Mouse (Mus musculus) kidney, embryonic 16.5 days (tissue): Measurements from ENCODE around the gene Ecsit. TPM values are rescaled to one million over a fixed set of nuclear protein-coding genes. Genes with fewer than 3 reads are reported as not detected.

Experiments used
- ATAC-seq: fragments of 200-750 bp; cut with Nextera tagmentation; 2 replicates; pipeline ENCODE4 v1.8.0; 2017; ENCODE audit warnings: moderate TSS enrichment; ENCODE audit not compliant: low FRiP score, low TSS enrichment
- H3K27ac ChIP-seq: fragments of 300-500 bp; sonication (generic); 2 replicates; pipeline ENCODE4 v1.5.1; 2014; ENCODE audit warnings: low read length
- H3K27me3 ChIP-seq: fragments of 300-500 bp; sonication (generic); 2 replicates; pipeline ENCODE4 v1.6.1; 2014; ENCODE audit warnings: low read length, control low read depth, mixed read lengths; ENCODE audit not compliant: insufficient read depth
- H3K36me3 ChIP-seq: fragments of 300-500 bp; sonication (generic); 2 replicates; pipeline ENCODE4 v1.6.1; 2014; ENCODE audit warnings: low read length, control low read depth, mixed read lengths; ENCODE audit not compliant: insufficient read depth
- H3K4me1 ChIP-seq: fragments of 300-500 bp; sonication (generic); 2 replicates; pipeline ENCODE4 v1.6.1; 2014; ENCODE audit warnings: low read length, control low read depth, mixed read lengths; ENCODE audit not compliant: insufficient read depth
- H3K4me2 ChIP-seq: fragments of 300-500 bp; sonication (generic); replicated peaks from 2 replicates; pipeline ENCODE4 v1.6.1; 2014; ENCODE audit warnings: low read depth, low read length
- H3K4me3 ChIP-seq: fragments of 300-500 bp; sonication (generic); 2 replicates; pipeline ENCODE4 v1.5.1; 2014; ENCODE audit warnings: mild to moderate bottlenecking, low read length
- H3K9ac ChIP-seq: fragments of 300-500 bp; sonication (generic); replicated peaks from 2 replicates; pipeline ENCODE4 v1.6.1; 2014; ENCODE audit warnings: low read length
- H3K9me3 ChIP-seq: fragments of 300-500 bp; sonication (generic); 2 replicates; pipeline ENCODE4 v1.6.1; 2016; ENCODE audit warnings: low read length, control low read depth
- WGBS: fragments of 180-500 bp; shearing (Covaris S2); extraction: QIAGEN DNeasy Blood & Tissue Kit; methylation state at CpG from one replicate; pipeline ENCODE4 v1.1.7; 2014; 5-methylcytosine and 5-hydroxymethylcytosine counted together
- polyA plus RNA-seq: library from polyadenylated mRNA; unstranded; fragments of >200 nt; fragmentation: Nextera tagmentation; extraction: Ambion mirVana; gene quantifications from 2 replicates; pipeline ENCODE4 v1.2.1, GENCODE M21; 2015

Ecsit gene
- polyA plus RNA-seq = 54.4 and 62.7 TPM in 2 replicates

- H3K27me3 ChIP-seq = no peaks in the 10 kb centered on the region
- H3K36me3 ChIP-seq = no peaks in the 10 kb centered on the region
- H3K27ac ChIP-seq = peak within 1 kb of the TSS; percentile 75
- ATAC-seq = peak; percentile 99
- WGBS = under 1% methylated on average over 48 of the region's 48 CpGs
- peaks cover 17% of the 10 kb centered on the region for H3K4me1 ChIP-seq
- H3K4me2 ChIP-seq = peak within 1 kb of the TSS; percentile 74
- peak within 1 kb of the TSS; percentile 82 for H3K9ac ChIP-seq
- no peaks in the 10 kb centered on the region for H3K9me3 ChIP-seq
- peak within 1 kb of the TSS; percentile 89 for H3K4me3 ChIP-seq
These were observed at the start of gene Ecsit for GRCm38 (mm10) chr9:22085022-22085834. Gene Ecsit, minus strand, starts transcription at chr9:22085438.

DNA sequence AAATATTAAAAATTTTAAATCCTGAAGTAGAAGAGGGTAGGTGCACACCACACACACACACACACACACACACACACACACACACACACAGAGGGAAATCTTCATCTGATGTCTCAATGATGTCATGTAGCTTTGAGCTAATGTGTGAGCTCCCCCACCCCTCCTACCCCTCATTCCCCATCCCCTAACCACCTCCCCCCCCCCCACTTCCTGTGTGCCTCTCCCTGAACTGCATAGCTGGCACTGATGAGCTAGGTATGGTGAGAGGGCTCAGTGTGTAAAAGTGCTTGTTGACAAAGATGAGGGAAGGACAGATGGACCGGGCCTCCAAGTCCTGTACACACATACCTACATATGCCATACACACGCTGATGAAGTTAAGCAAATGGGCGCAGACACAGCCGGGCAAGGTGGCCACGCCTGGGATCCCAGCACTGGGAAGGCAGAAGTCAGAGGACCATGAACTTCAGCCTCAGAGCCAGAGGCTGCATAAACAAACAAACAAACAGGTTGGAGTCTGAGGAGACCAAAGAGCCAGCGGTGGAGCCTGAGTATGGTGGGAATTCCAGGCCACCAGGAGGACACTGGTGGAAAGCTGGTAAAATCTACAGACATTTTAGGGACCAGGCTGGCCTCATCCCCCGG, 49.1 kb upstream of the Ecsit start:
- H3K4me2 ChIP-seq = no peak overlapping the region
- H3K36me3 ChIP-seq = no peaks in the 10 kb centered on the region
- 73% methylated on average over 7 of the region's 7 CpGs for WGBS
- ATAC-seq = no peak
- H3K4me1 ChIP-seq = peaks cover 13% of the 10 kb centered on the region; the same call in 1 of the 2 replicates
- peaks cover 3% of the 10 kb centered on the region for H3K27me3 ChIP-seq
- no peak overlapping the region for H3K27ac ChIP-seq
- H3K9me3 ChIP-seq = no peaks in the 10 kb centered on the region
- H3K4me3 ChIP-seq = no peak overlapping the region
- H3K9ac ChIP-seq = no peak overlapping the region

DNA sequence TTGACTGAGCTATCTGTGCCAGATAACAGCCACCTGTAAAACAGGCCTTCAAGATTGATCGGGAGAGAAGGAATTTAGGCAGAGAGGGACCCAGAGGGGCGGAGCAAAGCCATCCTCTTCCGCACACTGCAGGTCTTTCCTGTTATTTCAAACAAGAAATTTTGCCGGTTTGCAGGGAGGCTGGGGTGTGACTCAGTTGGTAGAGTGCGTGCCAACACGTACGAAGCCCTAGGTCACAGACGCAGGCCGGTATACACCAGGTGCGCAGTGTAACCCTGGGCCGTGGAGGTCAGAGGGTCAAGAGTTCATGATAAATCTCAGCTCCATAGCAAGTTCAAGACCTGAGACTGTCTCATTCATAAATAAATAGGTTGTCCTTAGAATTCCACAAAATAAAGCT, 47.0 kb upstream of the Ecsit start:
- no peak for ATAC-seq
- H3K9ac ChIP-seq = no peak overlapping the region; the same call in 1 of the 2 replicates
- H3K4me3 ChIP-seq = peak overlapping the region; percentile 42
- H3K9me3 ChIP-seq = no peaks in the 10 kb centered on the region
- no peaks in the 10 kb centered on the region for H3K36me3 ChIP-seq
- H3K27me3 ChIP-seq = peaks cover 3% of the 10 kb centered on the region
- no peak overlapping the region for H3K27ac ChIP-seq
- peak overlapping the region; percentile 71 for H3K4me2 ChIP-seq
- H3K4me1 ChIP-seq = peaks cover 13% of the 10 kb centered on the region; the same call in 1 of the 2 replicates
- 45% methylated on average over 11 of the region's 11 CpGs for WGBS

- peak overlapping the region; percentile 49 for H3K9ac ChIP-seq
- no peaks in the 10 kb centered on the region for H3K36me3 ChIP-seq
- 2% methylated on average over 35 of the region's 35 CpGs for WGBS
- H3K4me2 ChIP-seq = peak overlapping the region; percentile 71
- ATAC-seq = peak; percentile 71
- peak overlapping the region; percentile 42 for H3K4me3 ChIP-seq
- H3K27ac ChIP-seq = no peak overlapping the region
- peaks cover 13% of the 10 kb centered on the region; the same call in 1 of the 2 replicates for H3K4me1 ChIP-seq
- no peaks in the 10 kb centered on the region for H3K9me3 ChIP-seq
- peaks cover 3% of the 10 kb centered on the region for H3K27me3 ChIP-seq
These were observed 46.2 kb upstream of the Ecsit start for GRCm38 (mm10) chr9:22131226-22131981.

DNA sequence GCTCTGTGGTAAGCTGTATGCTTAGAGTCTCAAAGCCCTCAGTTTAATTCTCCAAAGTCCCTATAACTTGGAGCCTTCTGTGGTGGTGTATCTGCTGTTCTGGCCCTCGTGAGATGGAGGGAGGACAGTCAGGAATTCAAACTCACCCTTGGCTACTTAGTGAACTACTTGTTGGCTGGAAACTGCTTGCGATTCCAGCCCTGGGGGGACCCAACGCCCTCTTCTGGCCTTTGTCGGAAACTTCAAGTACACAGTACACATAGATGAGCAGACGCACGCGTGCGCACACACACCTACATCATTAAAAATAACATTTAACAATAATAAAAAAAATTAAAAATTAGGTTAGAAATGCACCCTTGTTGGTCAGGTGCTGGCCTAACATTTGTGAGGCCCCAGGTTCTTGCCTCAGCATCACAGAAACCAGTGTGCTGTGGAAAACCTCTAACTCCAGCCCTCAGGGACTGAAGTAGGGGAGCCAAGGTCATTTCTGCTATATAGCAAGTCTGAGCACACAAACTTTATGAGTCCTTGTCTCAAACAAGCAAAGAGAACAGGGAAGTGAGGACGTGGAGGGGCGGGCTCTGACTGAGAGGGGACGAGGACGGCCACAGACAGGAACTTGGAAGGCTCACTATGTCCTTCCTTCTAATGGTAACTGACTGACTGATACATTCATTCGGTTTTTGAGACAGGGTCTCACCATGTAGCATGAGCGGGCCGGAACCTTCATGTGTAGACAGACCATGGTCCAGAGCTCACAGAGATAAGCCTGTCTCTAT, 40.2 kb upstream of the Ecsit start:
- Histone ChIP-seq H3K9ac (no peak overlapping the region), H3K27ac (no peak overlapping the region), H3K36me3 (no peaks in the 10 kb centered on the region), H3K4me2 (no peak overlapping the region), H3K27me3 (peaks cover 3% of the 10 kb centered on the region), H3K9me3 (no peaks in the 10 kb centered on the region), H3K4me3 (no peak overlapping the region), H3K4me1 (no peaks in the 10 kb centered on the region)
- 86% methylated on average over 15 of the region's 15 CpGs for WGBS
- ATAC-seq = no peak

- H3K9ac ChIP-seq = no peak overlapping the region
These were observed 38.9 kb upstream of the Ecsit start for GRCm38 (mm10) chr9:22124169-22124568.

DNA sequence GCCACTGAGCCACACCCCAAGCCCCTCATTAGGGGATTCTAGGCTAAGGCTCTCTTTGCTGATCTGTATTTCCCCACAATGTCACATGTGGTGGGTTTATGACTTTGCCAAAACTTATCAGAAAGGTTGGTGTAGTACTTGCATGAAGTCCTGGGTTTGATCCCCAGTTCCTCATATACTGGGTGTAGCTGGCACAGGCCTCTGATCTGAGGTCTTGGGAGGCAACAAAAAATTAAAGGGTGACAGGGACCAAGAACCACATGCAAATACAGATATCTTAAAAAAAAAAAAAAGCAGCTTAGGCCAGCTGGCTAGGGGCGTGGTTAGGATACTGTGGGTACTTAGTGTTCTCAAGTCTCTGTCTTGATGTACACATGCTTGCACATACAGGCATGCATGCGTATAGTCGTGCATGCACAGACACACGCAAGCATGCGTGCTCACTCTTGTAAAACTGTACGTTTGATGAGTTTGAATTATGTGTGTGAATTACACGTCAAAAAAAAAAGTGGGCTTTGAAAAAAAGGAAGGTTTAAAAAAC, 37.9 kb upstream of the Ecsit start:
- H3K4me3 ChIP-seq = no peak overlapping the region
- no peaks in the 10 kb centered on the region for H3K27me3 ChIP-seq
- H3K36me3 ChIP-seq = no peaks in the 10 kb centered on the region
- no peak overlapping the region for H3K4me2 ChIP-seq
- no peak overlapping the region for H3K9ac ChIP-seq
- ATAC-seq = no peak
- no peak overlapping the region for H3K27ac ChIP-seq
- WGBS = 84% methylated on average over 7 of the region's 7 CpGs
- H3K4me1 ChIP-seq = no peaks in the 10 kb centered on the region
- no peaks in the 10 kb centered on the region for H3K9me3 ChIP-seq

More at GRCm38 (mm10) chr9:22124169-22124568, 38.9 kb upstream of the Ecsit start:
- no peak overlapping the region for H3K4me3 ChIP-seq
- ATAC-seq = no peak
- no peaks in the 10 kb centered on the region for H3K36me3 ChIP-seq
- H3K27me3 ChIP-seq = no peaks in the 10 kb centered on the region
- 90% methylated on average over 3 of the region's 3 CpGs for WGBS
- no peak overlapping the region for H3K27ac ChIP-seq
- no peak overlapping the region for H3K4me2 ChIP-seq
- H3K4me1 ChIP-seq = no peaks in the 10 kb centered on the region
- H3K9me3 ChIP-seq = no peaks in the 10 kb centered on the region

GRCm38 (mm10) chr9:22122005-22122404, 36.8 kb upstream of the Ecsit start:
- Histone ChIP-seq H3K9ac (no peak overlapping the region), H3K4me3 (no peak overlapping the region), H3K27me3 (no peaks in the 10 kb centered on the region), H3K4me1 (0 out of 2 replicates have a peak, but pooled peaks cover 5% of the 10 kb centered on the region), H3K27ac (no peak overlapping the region), H3K36me3 (no peaks in the 10 kb centered on the region), H3K4me2 (no peak overlapping the region), H3K9me3 (no peaks in the 10 kb centered on the region)
- no peak for ATAC-seq
- 79% methylated on average over 3 of the region's 3 CpGs for WGBS

GRCm38 (mm10) chr9:22121545-22121944, 36.3 kb upstream of the Ecsit start:
- Histone ChIP-seq H3K4me3 (no peak overlapping the region), H3K9ac (no peak overlapping the region), H3K27ac (no peak overlapping the region), H3K27me3 (no peaks in the 10 kb centered on the region), H3K4me2 (no peak overlapping the region), H3K36me3 (no peaks in the 10 kb centered on the region), H3K4me1 (0 out of 2 replicates have a peak, but pooled peaks cover 5% of the 10 kb centered on the region), H3K9me3 (no peaks in the 10 kb centered on the region)
- no peak for ATAC-seq
